Mouse (Mus musculus) kidney, postnatal 4 days (tissue): Measurements from ENCODE around the gene Zfp101.

ENCODE experiments used
- DNase-seq, 2 experiments: peaks; one replicate each; pipeline ENCODE4 v3.0.0; 2021; ENCODE audit warnings: mixed read lengths in 2 of 2

Gene Zfp101

DNA sequence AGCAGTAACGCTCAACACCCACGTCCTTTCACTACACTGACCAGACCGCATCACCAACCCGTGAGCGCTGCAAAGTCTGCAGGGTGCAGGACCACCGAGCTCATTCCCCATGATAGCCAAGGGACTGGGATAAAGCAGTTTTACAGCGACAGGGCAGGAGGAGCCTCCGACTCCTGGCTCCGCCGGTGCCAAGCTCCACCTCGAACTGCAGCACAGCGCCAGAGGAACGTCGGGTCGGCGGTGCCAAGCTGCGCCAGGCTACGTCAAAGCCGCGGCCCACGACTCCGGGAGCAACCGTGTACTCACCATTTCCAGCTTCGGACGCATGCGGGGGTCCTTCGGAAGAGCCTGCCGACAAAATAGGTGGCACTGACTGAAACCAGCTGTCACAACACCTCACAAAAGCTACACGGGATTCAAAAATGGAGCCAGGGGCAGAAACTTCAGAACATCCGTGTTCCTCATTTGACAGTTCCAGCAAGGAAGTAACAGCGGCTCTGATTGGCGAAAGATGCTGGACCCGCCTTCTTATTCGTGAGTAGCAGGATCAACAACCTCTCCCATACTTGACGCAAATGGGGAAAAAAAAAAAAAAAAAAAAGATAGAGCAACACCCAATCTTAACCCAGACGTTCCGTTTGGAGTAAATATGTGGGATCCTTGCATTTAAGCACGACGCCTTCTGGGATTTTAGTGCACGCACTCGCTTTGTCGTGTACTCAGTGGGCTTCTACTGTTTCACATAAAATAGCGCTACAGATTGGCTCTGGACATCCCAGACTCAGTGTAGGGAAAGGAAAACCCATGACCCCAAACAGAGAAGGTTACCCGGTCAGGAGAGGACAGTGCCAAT, at the start of gene Zfp101:
Gene Zfp101 (minus strand): TSS at position 460 of the 853 bp plus-strand sequence.
- peak; percentile 89 to 93 for DNase-seq

- no peak for DNase-seq
Observed at GRCm38 (mm10) chr17:33441159-33441558, 46.7 kb upstream of the Zfp101 start.

DNA sequence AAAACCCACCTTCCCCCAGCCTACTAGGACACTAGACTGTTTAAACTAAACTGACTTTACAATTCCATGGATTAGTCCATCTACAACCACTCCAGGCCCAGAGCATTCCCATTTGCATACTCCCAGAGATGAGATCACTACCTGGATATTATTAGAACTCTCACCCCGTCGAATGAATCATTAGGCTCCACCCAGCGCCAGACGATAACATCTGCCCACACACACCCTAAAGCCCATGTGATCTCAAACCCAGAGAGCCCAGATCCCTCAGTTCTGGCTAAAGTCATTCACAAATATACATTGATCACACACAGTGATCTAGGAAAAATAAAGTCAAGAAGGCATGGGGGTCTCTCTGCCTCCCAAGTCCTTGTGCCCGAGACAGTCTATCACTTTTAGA, 45.5 kb upstream of the Zfp101 start:
- peak in 1 of 2 experiments; percentile 6 for DNase-seq

- DNase-seq, result peak; percentile 84 to 85
Observed at GRCm38 (mm10) chr17:33439148-33439547, 44.7 kb upstream of the Zfp101 start.

- DNase-seq, result no peak
Observed at GRCm38 (mm10) chr17:33432019-33432946, 37.8 kb upstream of the Zfp101 start, which contains the start of gene Actl9. TSS of gene Actl9 (plus strand) at chr17:33432896.

DNA sequence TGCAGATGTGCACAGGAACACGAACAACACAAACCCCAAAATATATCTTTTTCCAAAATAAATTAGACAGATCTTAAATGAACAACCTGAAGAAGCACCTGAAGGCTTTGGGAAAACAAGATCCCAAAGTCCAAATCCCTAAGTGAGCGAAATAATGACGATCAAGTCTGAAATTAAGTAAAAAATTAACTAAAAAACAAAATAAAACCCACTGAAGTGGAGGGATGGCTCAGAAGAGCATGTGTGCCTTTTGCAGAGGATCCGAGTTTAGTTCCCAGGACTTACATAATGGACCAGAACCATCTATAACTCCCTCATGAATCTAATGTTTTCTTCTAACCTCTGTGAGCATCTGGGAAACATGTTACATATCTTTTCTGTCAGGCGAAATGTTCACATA, 2.2 kb downstream of the Zfp101 start:
- DNase-seq, result no peak

- DNase-seq, result no peak
Observed at GRCm38 (mm10) chr17:33385705-33386104, 8.7 kb downstream of the Zfp101 start.

DNA sequence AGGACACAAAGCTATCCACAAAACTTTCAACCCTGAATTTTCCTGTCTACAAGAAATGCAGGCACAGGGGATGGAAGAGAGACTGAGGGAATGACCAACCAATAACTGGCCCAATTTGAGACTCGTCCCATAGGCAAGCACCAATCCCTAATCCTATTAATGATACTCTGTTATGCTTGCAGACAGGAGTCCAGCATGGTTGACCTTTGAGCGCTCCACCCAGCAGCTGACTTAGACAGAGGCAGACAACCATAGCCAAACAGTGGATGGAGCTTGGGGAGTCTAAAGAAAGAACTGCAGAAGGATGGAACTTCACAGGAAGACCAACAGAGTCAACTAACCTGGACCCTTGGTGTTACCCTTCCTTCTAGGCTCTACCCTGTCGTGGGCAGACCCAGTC, 21.6 kb downstream of the Zfp101 start:
- DNase-seq, result peak; percentile 3 to 14

DNA sequence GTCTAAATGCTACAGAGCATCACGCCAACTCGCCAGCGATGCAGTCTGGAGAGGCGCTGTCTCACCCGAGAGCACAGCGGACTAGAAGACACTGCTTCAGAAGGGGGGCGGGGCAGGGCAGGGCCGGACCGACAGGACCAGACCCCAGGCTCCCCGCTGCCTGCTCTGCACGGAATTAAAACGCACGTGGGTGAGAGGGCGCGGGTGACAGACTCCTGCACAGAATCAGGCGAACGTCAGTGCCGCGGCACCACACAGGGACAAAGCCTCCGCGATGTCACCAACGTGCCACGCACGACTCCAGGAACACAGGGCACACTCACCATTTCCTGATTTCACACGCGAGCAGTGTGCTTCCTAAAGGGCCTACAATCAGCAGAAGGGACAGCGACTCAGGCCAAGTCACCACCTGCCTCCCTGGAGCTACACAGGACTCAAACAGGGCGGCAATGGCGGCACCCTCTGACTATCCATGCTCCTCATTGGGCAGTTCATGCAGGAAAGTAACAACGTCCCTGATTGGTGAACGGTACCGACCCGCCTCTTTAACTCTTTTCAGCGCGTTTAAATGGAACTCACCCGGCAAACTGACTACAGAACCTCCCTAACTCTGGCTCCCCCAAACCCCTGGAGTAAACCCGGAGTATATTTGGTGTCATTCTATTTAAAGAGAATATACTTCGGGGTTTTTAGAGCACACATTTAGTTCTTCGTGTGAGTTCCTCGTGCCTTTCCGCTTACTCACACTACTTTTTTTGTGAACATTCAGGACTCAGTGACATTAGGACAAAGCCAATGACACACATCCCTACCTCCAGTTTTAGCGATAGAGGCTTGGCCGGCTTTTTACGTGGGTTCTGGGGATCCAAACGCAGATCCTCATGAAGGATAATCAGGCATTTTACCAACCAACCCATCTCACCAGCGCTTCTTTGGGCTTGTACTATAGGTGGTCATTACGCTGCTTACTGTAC, 35.7 kb downstream of the Zfp101 start, which contains the start of gene Zfp81:
Gene Zfp81 (minus strand): TSS at position 468 of the 974 bp plus-strand sequence.
- DNase-seq, result peak; percentile 85 to 91

- DNase-seq, result no peak
Observed at GRCm38 (mm10) chr17:33352981-33353380, 41.5 kb downstream of the Zfp101 start.
